Mouse (Mus musculus): ENCODE data around the gene Ccdc97.
"Not testable (repeated sequence)": the region's sequence is repeated elsewhere in the genome, so short reads cannot be mapped to it uniquely, and the experiment has no call there.

The Ccdc97 gene

DNA sequence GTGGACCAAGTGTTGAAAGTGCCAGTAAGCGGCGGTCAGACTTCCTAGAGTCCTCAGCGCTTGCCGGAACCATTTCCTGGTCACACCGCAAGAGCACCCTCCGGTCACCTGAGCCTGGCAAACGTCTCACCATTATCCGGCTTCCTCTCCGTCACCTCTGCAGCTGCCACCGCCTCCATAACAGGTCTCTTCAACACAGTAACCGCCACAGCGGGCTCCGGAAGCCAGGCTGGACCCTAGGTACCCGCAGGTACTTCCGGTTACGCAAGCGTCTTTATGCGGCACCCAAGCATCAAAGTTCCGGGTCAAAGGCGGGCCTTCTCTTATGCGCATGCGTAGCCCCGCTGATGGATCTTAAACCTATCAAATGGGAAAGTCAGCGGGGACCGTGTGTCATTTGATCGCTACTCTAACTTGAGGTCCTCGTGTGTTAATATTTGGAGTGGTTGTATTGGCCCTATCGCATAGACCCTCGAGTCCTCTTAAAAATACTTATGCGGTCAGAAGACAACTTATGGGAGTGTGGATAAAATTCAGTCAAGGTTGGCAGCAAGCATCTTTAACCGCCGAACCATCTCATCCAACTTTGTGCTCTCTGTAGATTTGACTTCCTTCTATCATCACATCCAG, at the start of gene Ccdc97:
TSS of gene Ccdc97 (minus strand) at position 301 of the 630 bp plus-strand sequence.
- DNase-seq (ENCODE audit: low spot score), result peak; percentile 73

DNA sequence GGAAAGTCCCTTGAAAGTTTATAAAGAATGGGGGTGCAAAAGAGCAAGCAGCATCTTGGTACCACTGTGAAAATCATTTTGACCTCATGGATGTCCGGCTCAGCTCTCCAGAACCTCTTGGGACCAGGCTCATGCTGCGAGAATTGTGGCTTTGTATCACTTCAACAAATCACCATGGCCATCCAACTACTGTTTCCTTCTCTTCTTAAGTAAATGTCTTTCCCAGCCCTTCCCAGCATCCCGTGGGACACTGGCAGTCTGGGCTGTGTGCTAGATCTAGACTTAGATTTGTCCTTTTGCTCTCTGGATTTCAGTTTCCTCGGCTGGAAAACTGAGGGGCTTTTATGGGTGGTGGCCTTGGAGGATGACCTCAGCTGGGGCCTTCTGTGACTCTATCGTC, 49.3 kb upstream of the Ccdc97 start:
- DNase-seq (ENCODE audit: low spot score), result no peak

DNA sequence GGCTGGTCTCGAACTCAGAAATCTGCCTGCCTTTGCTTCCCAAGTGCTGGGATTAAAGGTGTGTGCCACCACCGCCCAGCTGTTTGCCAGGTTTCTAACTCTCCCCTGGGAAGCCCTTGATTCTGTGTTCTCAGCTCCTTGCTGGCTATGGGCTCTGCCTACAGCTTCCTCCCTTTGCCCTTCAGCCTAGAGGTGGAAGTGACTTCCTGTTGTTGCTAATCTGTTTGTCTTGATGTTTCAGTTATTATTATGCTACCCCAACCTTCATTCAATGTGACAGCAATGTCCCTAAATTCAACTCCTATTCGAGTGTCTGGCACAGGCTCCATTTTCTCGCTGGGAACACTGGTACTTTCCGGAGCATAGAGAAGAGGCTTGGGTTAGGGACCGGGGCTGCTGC, 47.2 kb upstream of the Ccdc97 start:
- no peak for DNase-seq (ENCODE audit: low spot score)

DNA sequence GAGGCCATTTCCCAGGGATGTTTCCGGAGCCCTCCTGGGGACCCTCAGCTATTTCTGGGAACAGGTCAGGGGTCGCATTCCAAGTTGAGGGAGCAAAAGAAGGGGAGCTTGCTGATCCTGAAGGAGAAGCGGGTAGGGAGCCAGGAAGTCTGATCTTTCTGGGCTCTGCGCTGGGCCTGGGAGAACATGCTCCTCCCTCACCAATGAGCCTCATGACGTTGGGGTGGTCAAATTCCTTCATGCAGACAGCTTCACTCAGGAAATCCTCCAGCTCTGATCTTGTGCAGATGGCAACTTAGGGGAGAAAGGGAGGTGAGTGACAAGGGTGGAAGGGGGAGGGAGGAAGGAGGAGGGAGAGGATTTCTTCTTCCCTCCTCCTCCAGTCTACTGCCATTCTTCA, 45.3 kb upstream of the Ccdc97 start:
- DNase-seq (ENCODE audit: low spot score), result no peak

DNA sequence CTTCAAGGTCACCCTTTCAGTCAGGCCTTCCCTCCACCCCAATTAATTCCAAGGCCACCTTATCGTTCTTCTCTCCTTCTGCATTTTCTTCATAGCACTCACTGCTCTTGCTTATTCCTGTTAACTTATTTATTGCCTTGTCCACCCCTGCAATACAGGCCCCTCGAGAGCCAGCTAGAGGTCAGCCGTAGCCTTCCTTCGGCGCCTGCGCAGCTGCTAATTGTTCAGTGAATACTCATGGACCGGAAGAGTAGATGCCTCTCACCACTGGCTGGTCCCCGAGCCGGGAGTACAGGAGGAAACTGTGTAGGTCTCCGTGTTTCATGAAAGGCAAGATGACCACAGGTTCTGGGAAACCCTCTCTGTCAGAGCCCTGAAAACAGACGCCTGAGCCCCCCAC, 44.8 kb upstream of the Ccdc97 start:
- no peak for DNase-seq (ENCODE audit: low spot score)

DNA sequence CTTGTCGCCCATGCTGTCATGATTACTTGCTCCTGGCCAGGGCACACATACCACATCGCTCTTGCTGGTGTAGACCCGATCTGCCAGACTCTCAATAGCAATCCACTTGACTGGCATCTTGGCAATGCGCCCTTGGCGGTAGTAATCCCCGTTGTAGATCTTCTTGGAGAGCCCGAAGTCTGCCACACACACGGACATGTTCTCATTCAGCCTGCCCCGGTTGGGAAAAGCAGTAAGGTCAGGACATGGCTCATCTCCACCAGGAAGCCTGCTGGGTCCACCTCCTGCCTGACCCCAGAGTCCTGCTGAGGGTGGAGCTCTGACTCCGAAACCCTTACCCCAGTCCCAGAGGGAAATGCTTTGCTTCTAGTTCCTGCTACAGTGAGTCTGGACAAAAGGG, 42.5 kb upstream of the Ccdc97 start:
- DNase-seq (ENCODE audit: low spot score), result no peak

DNA sequence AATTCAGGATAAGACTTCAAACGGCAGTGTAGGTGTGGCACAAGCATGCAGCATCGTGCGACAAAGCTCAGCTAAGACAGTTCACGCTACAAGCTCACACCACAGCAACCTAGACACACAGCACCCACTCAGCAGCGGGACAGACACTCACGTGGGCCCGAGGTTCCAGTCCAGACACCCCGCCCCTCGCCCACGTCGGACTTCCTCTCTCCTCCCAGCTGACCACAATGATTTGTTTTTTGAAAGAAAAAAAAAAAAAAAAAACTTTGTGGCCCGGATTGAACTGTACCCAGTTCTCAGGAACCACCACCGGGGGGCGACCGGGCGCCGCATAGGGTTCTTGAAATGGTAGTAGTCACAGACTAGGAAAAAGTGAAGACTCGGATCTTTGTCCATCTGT, 37.1 kb upstream of the Ccdc97 start:
- DNase-seq (ENCODE audit: low spot score), result peak; percentile 71

DNA sequence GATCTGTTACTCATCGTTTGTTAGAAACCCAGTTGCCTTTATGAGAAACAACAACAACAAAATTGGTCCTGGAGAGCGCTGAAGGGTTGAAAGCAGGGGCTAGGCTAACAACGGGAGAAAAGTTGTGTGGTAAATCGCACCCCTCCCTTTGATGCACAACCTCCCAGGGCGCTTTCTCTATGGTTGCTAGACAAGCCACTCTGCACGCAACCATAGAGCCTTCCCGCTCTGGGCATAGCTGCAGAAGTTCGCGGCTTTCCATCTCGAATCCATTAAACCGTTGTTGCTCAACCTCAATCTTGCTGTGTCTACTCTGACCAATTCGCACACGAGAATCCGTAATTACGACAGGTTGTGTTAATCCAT, 36.6 kb upstream of the Ccdc97 start:
- DNase-seq (ENCODE audit: low spot score), result no peak

DNA sequence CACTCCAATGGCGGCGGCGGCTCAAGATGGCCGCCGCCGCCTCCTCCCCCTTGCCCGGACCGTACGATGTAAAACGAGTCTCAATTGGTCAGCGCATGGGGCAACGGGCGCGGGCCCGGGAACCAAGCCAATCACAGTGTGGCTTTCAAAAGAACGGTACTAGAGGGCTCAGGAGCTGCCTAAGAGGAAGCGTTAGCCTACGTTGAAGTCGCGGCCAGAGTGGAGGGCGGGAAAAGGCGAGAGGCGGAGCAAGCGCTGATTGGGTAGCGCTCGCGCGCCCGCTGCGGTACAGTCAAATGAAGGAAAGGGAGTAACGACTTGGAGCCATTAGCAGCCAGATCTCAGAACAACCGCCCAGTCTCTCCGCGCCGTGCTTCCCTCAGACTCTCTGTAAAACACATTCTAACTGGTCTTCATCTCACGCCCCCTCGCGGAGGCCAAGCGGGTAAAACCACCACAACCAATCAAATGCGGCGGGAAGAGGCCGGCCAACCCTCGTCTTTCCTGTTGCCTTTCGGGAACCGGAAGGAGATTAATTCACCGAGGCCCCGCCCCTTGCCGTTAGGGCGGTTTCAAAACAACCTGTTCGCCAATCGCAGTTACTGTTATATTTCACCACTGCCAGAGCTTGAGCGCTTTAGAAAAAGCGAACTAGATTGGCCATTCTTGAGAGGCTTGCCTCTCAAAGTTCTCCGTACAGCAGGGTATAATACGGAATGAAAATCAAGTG, 36.0 kb upstream of the Ccdc97 start, which contains the start of gene Hnrnpul1:
TSS of gene Hnrnpul1 (minus strand) at position 20 of the 730 bp plus-strand sequence.
- DNase-seq (ENCODE audit: low spot score), result peak; percentile 95

DNA sequence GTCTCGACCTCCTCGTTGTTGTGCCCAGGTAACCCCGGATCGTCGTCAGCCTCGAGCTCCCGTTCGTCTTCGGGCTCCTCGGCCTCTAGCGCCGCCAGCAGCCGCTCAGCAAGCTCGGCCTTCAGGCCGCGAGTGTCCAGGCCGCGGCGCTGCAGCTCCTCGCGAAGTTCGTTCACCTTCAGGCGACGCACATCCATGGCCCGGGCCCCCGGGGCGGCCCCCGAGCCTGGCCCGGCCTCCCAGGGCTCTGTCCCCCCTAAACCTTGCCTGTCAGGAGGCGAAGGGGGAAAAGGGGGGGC, 35.5 kb upstream of the Ccdc97 start:
- peak; percentile 23 for DNase-seq (ENCODE audit: low spot score)

DNA sequence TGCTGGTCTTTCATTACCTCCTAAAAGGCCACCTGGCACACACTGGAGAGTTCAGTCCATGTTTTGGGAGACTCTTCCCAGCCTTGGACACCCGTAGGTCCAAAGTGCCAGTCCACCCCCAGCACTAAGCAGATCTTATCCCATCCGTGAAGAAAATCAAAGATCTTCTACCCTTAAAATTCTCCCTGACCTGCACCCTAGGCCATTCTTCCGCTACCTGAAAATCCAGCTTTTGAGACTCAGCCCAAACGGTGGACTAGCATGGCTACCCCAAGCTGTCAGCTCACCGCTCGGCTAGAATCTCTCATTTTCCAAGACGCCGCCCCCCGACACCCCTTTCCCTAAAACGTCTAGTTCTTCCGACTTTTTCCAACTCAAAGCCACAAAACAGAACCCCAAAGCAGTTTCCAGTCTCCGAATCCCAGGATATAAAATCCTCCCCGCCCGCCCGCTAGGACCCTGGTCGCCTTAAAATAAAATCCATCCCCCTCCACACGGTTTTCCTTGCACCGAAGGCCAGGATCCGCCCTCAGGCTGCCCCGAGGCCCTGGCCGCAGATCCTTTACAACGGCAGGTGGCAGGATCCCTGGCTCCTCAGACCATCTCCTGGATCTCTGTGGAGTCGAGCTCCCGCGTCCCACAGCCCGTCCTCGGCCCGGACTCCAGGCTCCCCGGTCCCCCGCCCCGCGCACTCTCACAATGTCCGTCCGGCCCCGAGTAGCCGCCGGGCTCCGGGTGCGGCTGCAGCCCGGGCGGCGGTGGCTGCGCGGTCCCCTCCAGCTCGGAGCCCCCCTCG, 35.0 kb upstream of the Ccdc97 start:
- no peak for DNase-seq (ENCODE audit: low spot score)

DNA sequence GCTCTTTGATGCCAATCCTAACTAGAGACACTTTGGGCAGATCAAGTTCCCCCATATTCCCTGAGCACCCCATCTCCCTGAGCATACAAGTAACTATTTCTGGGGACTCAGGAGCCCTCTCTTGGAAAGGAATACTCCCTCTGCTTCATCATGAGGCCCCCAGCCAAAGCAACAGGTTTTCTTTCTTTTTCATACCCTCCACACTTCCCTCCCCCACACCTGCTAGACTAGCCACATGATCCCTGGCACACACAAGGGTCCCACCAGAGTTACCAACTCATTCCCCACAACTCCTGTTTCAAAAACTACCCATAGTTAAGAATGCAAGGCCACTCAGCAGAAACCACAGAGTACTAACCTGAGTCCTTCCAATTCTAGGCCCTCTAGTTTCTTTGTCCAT, 34.2 kb upstream of the Ccdc97 start:
- no peak for DNase-seq (ENCODE audit: low spot score)

DNA sequence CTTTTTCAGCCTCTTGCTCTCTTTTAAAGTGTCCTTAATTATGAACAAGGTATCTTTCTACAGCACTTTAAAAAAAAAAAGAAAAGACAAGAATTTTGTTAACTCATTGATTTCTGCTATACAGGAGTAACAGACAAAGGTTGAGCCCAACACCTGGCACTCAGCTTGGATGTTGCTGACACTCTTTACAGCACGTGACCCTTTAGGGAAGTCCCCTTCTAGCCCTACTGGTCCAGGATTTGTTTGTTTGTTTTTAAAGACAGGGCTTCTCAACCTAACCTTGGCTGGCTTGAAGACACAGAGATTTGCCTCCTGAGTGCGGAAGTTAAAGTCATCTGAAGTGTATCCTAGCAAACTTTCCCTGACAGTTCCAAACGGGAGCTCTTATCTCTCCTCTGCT, 28.0 kb upstream of the Ccdc97 start:
- no peak for DNase-seq (ENCODE audit: low spot score)

DNA sequence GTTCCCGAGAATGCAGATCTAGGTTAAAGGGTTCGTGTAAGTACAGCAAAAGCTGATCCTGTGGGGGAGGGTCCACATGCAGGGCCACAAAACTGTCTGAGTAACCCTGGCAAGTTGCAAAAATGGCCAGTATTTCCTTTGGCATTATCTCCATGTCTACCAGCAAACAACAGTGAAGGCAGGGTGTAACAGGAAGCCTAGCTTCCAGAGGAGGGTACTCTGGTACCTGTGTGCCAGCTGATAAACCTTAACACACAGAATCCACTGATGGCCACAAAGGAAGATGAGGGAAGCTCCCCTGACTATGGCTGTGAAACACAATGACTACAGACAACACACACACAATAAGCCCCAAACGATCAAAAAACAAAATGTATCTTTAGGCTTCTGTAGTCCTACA, 19.4 kb upstream of the Ccdc97 start:
- no peak for DNase-seq (ENCODE audit: low spot score)

DNA sequence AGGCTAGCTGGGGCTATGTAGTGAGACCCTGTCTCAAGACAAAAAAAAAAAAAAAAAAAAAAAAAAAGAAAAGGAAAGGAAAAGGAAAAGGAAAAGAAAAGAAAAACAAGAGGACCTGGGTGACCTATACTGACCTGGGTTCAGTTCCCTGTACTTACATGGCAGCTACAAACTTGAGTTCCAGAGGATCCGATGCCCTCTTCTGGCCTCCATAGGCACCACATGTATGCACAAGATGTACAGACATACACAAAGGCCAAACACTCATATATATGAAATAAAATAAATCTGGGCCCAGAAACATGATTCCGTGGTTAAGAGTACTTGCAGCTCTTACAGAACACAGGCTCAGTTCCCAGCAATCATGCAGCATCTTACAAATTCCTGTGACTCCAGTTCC, 18.0 kb upstream of the Ccdc97 start:
- no peak for DNase-seq (ENCODE audit: low spot score)

DNA sequence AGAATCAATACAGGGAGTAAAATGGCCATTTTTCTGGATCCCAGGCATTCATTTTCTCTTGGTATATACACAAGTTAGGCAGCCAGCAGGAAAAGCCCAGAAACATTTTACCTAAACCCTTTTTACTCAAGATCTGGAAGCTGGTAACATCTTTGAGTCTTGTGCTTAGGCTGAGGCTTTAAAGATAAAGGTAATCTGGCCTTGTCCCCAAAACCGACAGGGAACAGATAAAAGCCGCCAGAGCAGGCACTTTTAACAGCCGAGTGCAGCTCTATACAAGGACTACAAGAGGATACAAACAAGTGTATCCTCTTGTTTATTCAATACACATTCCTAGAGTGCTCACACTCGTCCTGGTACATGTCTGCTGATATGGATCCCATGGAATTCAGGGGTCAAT, 16.1 kb upstream of the Ccdc97 start:
- no peak for DNase-seq (ENCODE audit: low spot score)

DNA sequence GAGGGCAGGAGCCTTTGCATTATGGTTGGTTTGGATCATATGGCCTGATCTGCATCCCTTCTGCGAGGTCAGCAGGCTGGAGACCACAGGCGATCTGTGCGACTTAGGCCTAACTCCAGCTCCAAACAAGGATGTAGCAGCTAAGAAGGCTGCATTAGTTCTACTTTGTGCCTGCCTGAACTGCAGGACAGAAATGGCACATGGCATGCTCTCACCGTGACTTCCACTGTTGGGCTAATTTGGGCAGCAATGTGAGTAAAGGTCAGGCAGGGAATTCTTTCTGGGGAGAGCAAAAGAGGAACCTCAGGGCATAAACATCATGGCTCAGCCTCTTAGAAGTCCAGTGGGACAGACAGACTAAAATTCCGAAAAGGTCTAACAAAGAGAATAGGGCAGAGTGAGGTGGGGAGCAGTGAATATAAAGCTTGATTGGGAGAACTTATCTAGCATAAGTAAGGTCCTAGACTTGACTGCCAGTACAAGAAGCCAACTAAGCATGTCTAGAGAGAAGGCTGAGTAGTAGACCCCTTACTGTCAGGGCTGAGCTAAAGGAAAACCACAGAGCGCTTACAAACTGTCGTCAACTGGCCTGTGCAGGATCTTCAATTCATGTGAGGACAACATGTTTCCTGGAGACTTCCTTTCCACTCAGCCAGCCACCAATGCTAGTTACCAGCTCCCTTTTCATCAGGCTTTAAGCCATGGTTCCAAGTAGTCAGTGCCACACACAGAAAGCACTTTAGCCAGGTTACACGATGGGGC, 12.6 kb upstream of the Ccdc97 start:
- DNase-seq (ENCODE audit: low spot score), result no peak

DNA sequence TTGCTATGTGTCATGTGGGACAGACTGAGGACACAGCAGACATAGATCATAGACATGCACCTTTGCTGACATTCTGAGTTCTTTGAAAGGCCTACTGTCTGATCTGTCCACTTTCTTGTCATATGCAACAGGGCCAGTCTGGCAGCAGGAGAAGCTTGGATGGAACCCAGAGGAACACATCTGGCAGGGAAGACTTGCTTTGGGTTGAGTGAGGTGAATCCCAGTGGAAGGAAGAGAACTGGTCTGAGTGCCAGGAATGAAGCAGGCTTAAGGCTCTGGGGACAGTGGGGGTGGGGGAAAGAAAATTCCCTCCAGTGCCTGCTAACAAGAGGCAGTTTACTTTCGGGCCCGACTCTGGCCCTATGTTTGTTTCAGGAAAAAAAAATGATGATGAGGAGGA, 11.0 kb upstream of the Ccdc97 start:
- no peak for DNase-seq (ENCODE audit: low spot score)

DNA sequence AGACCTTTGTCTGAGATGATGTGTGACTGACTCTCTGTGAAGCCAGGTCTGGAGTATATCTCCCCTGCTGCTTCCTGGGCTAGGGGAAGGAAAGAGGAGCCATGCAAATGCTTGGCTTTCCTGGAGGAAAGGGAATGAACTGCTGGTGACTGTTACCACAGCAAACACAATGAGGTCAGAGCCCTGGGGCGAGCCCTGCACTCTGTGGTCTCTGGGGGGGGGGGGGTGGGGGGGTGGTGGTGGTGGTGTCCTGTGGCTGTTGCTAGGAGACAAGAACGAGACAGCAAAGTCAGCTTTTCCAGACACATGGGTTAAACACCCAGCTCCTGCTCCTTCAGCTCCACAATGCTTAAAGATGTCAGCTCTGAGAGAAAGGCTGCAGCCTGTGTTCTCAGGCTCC, 10.5 kb upstream of the Ccdc97 start:
- DNase-seq (ENCODE audit: low spot score), result no peak

DNA sequence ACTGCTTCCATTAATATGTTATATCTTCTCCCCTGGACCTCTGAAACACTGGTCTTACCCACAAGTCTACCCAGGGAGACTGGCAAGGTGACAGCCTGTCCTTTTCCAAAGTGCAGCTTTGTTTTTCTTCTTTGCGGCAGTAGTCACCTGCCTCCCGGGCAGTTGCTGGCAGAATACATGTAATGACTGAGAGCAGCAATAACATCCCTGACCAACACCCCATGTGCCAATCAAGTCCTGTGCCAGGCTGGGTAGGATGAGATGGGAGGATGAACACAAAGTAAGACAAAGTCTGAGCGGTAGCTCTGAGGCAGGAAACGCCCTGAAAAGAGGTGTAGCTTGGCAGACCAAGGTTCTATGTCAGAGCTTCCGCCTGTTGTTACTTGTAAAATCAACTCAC, 8.9 kb upstream of the Ccdc97 start:
- no peak for DNase-seq (ENCODE audit: low spot score)

DNA sequence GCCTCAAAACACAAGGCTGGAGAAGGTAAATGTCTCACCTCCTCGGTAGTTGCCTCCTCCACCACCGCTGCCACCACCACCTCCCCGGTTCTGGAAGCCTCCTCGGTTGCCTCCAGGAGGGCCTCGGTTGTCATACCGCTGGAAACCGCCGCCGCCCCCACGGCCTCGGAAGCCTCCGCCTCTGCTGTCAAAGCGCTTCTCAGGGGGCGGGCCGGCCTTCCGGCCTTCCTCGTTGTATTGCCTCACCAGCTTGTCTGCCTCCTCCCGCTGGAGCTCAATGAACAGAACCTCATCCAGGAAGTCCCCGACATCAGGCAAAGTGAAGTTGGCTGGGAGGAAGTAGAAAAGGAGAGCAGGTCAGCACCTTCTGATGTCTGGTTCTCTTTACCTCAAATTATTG, 7.0 kb upstream of the Ccdc97 start:
- no peak for DNase-seq (ENCODE audit: low spot score)

DNA sequence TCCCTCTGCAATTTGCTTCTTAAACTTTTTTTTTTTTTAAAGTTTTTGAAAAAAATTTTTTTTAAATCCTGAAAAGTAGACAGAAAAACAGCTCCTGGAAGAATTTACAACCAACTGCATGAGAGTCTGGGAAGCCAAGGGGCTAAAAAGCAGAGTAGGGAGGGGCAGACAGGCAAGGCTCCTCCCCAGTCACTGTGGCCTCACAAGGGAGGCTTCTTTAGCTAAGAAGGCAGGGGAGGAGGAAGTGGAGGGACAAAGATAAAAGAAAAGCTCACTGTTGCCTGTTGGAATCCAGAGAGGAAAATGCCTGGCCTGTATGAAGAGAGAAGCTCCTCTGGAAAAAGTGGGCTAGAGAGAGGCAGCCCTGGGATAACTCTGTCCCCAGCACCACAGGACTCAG, 2.9 kb upstream of the Ccdc97 start:
- DNase-seq (ENCODE audit: low spot score), result not testable (repeated sequence)

DNA sequence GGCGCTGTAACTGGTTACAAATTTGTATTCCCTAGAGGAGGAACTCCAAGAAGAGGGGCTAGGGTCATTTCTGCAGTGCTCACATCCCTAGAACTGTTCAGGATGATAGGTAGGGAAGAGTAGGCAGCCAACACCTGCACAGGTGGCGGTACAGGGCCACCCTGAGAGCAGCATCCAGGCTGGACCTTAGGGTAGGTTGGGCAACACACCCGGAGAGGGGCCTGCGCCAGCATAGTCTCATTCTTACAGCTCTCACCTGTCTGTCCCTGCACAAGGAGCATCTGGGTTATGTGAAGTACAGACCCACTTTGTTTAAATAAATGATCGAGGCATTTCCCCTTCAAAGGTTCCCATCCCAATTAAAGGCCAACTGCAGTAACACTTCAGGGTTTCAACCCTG, 1.9 kb upstream of the Ccdc97 start:
- no peak for DNase-seq (ENCODE audit: low spot score)

Measured in urinary bladder, postnatal 10 days (tissue).